Mouse (Mus musculus) megakaryocyte, embryonic 14.5 days (primary cell): ENCODE results near the gene Senp3.

Experiments used
- FLI1 ChIP-seq: IDR thresholded peaks from 2 replicates; pipeline ENCODE4 v1.6.1; 2012; ENCODE audit warnings: low read length, inconsistent platforms, mixed read lengths
- GATA1 ChIP-seq: IDR thresholded peaks from 3 replicates; pipeline ENCODE4 v1.6.1; 2012; ENCODE audit warnings: mixed read lengths, low read length, inconsistent platforms, borderline replicate concordance

DNA sequence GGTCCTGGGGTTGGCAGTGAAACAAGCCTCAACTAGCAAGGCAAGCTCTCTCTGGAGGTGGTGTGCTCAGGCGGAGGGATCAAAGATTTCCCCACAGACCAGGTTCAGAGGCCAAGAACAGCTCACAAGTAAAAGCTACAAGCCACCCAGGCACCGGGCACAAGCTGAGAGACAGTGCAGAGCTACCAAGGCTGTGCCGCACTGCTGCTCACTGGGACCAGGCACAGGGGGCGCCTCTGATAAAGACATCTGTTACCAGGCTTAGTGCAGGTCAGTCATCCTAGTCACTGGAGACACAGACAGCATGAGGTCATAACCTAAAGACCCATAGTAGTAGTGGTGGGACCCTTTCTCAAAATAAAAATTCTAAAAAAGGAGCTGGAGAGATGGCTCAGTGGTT lies 35.1 kb upstream of the Senp3 start:
- TF ChIP-seq FLI1, result no peak
- TF ChIP-seq GATA1, result no peak
